Mouse (Mus musculus): ENCODE measurements around the gene Rpa3. TPM values are rescaled to one million over a fixed set of nuclear protein-coding genes. Genes with fewer than 3 reads are reported as not detected.

The Rpa3 gene
- polyA plus RNA-seq, 1 experiment from 2014 or later: 131 TPM

DNA sequence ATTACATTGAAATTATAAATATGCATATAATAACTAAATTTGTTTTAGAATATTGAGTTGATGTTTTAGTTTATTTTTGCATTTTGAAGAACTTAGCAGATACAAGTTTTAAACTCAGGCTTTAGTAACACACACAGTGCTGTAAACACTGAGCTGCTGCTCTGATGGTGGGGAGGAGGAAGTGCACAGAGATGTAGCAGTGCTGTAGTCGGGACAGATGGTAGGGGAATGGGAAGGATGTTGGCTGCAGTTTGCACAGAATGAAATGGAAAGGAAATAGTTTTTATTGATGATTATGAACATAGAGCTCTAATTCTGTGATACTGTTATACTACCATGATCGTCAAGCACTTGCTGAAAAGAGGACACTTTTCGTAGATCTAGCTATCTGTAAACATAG is 31.9 kb downstream of the Rpa3 start:
- no peak overlapping the region for H3K4me3 ChIP-seq (ENCODE audit: low read depth, low read length)
- no peak overlapping the region for H3K27ac ChIP-seq (ENCODE audit: low read depth, low read length)
- H3K4me2 ChIP-seq (ENCODE audit: low read length): no peak overlapping the region
- DNase-seq (ENCODE audit: low spot score) (no peak), ATAC-seq (no peak)
- peaks cover 23% of the 10 kb centered on the region for H3K36me3 ChIP-seq (ENCODE audit: control insufficient read depth, insufficient read depth, low read length)
- H3K4me1 ChIP-seq (ENCODE audit: control insufficient read depth, insufficient read depth, low read length): no peaks in the 10 kb centered on the region
- H3K9me3 ChIP-seq (replicated peaks; ENCODE audit: control insufficient read depth, low read length): no peaks in the 10 kb centered on the region
- H3K9ac ChIP-seq (ENCODE audit: low read length): no peak overlapping the region
- no peaks in the 10 kb centered on the region for H3K27me3 ChIP-seq (replicated peaks; ENCODE audit: control insufficient read depth, insufficient read depth, low read length)
- 85% methylated on average over 3 of the region's 3 CpGs for WGBS

DNA sequence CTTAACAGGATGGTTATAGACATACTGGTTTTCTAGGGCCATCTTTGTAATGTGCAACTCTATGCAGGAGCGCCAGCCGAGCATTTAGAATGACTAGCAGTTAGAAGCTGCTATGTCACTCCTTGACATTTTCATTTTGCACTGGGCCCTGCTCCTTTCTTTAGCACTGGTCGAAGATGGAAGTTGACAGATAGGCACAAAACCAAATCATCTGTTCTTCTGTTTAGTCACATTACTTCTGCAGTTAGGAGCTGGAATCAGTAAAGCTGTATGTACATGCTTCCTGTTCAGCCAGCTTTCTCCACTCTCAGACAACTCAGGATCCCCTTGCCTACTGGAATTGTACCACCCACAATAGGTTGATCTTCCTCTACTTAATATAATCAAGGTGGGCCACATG is 48.3 kb downstream of the Rpa3 start:
- 89% methylated on average over 3 of the region's 3 CpGs for WGBS
- H3K27ac ChIP-seq (ENCODE audit: low read depth, low read length): no peak overlapping the region
- peaks cover 9% of the 10 kb centered on the region for H3K36me3 ChIP-seq (ENCODE audit: control insufficient read depth, insufficient read depth, low read length)
- peak overlapping the region; percentile 45 for H3K4me2 ChIP-seq (ENCODE audit: low read length)
- no peaks in the 10 kb centered on the region for H3K27me3 ChIP-seq (replicated peaks; ENCODE audit: control insufficient read depth, insufficient read depth, low read length)
- ATAC-seq (no peak), DNase-seq (ENCODE audit: low spot score) (no peak)
- no peak overlapping the region for H3K4me3 ChIP-seq (ENCODE audit: low read depth, low read length)
- H3K9ac ChIP-seq (ENCODE audit: low read length): no peak overlapping the region
- H3K4me1 ChIP-seq (ENCODE audit: control insufficient read depth, insufficient read depth, low read length): peaks cover 7% of the 10 kb centered on the region; the same call in 1 of the 2 replicates
- H3K9me3 ChIP-seq (replicated peaks; ENCODE audit: control insufficient read depth, low read length): no peaks in the 10 kb centered on the region

DNA sequence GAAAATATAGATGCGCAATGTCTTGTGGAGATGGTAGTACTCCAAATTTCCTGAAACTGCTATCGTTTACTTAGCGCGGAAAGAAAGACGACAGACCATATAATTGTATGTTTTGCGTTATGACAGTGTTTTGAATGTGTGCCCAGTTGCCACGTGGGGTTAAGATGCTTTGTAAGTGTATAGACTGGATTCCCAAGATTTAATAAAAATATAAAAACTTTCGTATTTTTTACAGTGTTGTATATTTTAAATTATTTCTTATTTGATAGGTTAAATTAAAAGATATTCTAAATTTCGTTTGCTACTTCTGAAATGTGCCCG is 49.1 kb downstream of the Rpa3 start:
- no peaks in the 10 kb centered on the region for H3K27me3 ChIP-seq (replicated peaks; ENCODE audit: control insufficient read depth, insufficient read depth, low read length)
- 11% methylated on average over 10 of the region's 10 CpGs for WGBS
- H3K27ac ChIP-seq (ENCODE audit: low read depth, low read length): no peak overlapping the region
- peaks cover 7% of the 10 kb centered on the region; the same call in 1 of the 2 replicates for H3K4me1 ChIP-seq (ENCODE audit: control insufficient read depth, insufficient read depth, low read length)
- H3K4me2 ChIP-seq (ENCODE audit: low read length): peak overlapping the region; percentile 45
- H3K9me3 ChIP-seq (replicated peaks; ENCODE audit: control insufficient read depth, low read length): no peaks in the 10 kb centered on the region
- H3K36me3 ChIP-seq (ENCODE audit: control insufficient read depth, insufficient read depth, low read length): 0 out of 2 replicates have a peak, but pooled peaks cover under 1% of the 10 kb centered on the region
- peak; percentile 9 for ATAC-seq
- DNase-seq (ENCODE audit: low spot score): peak; percentile 66
- peak overlapping the region; percentile 82 for H3K4me3 ChIP-seq (ENCODE audit: low read depth, low read length)
- H3K9ac ChIP-seq (ENCODE audit: low read length): peak overlapping the region; percentile 91

DNA sequence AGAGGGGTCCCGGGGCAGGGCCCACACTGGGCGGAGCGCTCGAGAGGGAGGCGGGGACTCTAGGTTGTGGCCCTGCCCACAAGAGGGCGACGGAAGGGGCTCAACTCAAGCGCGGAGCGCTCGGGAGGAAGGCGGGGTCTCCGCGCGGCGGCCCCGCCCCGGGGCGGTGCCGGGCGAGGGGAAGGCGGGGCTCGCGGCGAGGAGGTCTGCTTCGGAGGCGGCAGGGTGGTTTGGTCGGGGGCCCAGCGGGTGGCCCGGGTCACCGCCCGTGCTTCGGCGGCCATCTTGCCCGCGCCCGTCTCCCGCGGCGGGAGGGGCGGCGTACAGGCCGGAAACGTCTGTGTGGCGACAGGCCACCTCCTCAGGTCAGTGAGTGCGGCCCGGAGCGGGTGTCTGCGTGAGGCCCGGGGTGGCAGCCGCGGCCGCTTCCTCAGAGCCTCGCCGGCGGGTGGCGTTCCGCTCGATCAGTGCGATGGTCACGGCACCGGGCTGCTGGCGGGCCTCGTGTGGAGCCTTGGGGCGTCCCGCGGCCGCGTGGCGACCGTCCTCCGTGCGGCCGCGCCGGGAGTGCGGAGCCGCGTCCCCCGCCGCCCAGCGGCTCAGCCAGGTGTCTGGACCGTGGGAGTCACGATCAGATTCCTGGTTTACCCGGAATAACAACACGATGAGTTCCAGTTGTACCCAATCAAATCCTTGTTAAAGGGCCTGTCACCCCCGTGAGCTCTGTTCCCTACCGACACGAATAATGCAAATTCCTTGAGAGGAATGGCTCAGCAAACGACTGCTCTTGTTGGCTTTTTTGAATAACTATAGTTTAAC is 49.7 kb downstream of the Rpa3 start, which contains the start of gene Mios:
Mios (plus strand) TSS at position 176 of the 819 bp plus-strand sequence.
- peak within 1 kb of the TSS; percentile 91 for H3K9ac ChIP-seq (ENCODE audit: low read length)
- ATAC-seq (peak; percentile 98), DNase-seq (ENCODE audit: low spot score) (peak; percentile 91)
- no peaks in the 10 kb centered on the region for H3K27me3 ChIP-seq (replicated peaks; ENCODE audit: control insufficient read depth, insufficient read depth, low read length)
- H3K4me3 ChIP-seq (ENCODE audit: low read depth, low read length): peak within 1 kb of the TSS; percentile 82
- WGBS: under 1% methylated on average over 73 of the region's 90 CpGs
- peaks cover 7% of the 10 kb centered on the region; the same call in 1 of the 2 replicates for H3K4me1 ChIP-seq (ENCODE audit: control insufficient read depth, insufficient read depth, low read length)
- peak within 1 kb of the TSS; percentile 45 for H3K4me2 ChIP-seq (ENCODE audit: low read length)
- peak within 1 kb of the TSS; percentile 89 for H3K27ac ChIP-seq (ENCODE audit: low read depth, low read length)
- no peaks in the 10 kb centered on the region for H3K9me3 ChIP-seq (replicated peaks; ENCODE audit: control insufficient read depth, low read length)
- no peaks in the 10 kb centered on the region for H3K36me3 ChIP-seq (ENCODE audit: control insufficient read depth, insufficient read depth, low read length)

Other genes starting within 250 kb of the Rpa3 start
- 0.15 and 0.42 TPM in 2 replicates for gene Col28a1, start 66.6 kb downstream of the Rpa3 start, polyA plus RNA-seq (2014; fragmentation: Nextera tagmentation; extraction: Ambion mirVana)
- gene Mios, start 50.0 kb downstream of the Rpa3 start, polyA plus RNA-seq (2014; fragmentation: Nextera tagmentation; extraction: Ambion mirVana): 23.3 and 26.3 TPM in 2 replicates
- 40.6 and 43.6 TPM in 2 replicates for gene Umad1, start 115 bp upstream of the Rpa3 start, polyA plus RNA-seq (2014; fragmentation: Nextera tagmentation; extraction: Ambion mirVana)
- 14.1 and 14.3 TPM in 2 replicates for gene Gm45062, start 277 bp upstream of the Rpa3 start, polyA plus RNA-seq (2014; fragmentation: Nextera tagmentation; extraction: Ambion mirVana)

Measured in forebrain, embryonic 14.5 days (tissue).